Mouse (Mus musculus): ENCODE results near the gene Gimap7.

The Gimap7 gene

DNA sequence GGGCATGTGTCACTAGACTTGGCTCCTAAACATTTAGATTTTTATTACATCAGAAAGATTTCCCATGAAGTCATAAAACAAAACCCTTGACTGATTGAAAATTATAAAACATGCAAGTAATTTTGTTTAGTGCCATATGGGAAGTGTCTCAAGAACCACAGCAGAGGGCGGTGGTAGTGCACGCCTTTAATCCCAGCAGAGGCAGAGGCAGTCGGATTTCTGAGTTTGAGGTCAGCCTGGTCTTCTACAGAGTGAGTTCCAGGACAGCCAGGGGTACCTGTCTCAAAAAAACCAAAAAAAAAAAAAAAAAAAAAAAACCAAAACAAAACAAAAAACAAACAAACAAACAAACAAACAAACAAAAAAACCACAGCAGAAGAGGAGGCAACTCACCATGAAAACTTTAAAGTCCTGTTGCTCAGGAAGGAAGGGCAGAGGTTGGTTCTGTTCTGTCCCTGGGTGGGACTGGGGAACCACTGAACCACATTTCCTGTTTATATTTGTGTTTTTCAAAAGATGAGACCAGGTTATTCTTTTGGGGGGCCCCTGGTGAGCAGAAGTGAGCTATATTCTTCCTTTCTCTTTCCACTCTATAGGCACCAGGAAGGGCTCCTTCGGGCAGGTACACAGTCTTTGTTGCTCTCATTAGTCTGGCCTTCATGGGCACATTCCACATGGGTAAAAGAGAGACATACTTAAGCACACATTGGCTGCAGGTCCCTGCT is 21.4 kb upstream of the Gimap7 start:
- DNase-seq, result no peak

DNA sequence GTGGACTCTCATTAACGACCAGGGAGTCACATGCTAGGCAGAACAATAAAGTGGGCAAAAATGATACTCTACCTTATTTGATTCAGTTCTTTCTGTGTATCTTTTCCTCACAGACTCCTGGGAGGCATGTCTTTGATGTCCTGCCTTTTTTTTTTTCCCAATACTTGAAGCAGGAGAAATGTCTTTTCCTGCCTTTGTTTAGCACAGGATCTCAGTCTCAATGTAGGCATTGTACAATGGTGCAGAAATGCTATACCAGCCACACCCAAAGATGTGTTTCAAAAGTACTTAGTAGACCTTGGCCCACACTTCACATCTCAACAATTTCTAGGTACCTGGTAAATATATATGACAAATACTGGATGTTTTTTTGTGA is 20.9 kb upstream of the Gimap7 start:
- DNase-seq, result no peak

DNA sequence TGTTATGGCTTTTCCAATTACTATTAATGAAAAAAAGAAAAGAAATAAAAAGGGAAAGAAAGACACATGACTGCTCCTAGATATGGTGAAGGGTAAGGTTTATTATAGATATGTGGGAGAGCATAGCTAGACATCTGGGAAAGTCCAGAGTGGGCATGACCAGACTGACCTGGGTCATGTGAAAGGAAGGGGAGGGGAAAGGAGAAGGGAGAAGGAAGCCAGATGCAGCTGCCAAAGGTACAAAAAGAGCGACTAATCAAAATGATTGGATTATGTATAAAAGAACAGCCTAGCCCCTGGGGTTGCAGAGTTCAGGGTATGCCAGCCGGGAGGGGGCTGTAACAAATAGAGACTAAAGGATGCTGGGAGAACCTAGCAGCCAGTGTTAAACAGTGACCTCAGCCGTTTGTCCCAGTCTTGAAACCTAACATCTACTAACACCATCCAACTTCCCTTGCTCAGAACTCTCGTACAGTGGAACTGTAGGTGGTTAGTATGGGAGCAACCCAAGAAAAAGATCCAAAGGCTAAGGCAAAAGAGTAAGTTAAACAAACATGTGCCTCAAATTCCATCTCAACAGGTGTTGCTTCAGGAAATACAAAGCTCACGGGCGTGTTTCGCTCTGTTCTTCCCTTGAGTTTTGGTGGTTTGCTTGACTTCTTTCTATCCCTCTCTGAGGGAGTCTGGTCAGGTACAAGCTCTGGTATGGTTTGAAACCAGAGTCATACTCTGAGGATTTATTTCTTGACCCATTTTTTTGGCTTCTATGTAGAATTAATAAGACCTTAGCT is 20.2 kb upstream of the Gimap7 start:
- DNase-seq, result no peak

- no peak for DNase-seq
Observed at GRCm38 (mm10) chr6:48698888-48699287, 19.5 kb upstream of the Gimap7 start.

GRCm38 (mm10) chr6:48700251-48701075 is 18.0 kb upstream of the Gimap7 start:
- peak; percentile 77 for DNase-seq

- no peak for DNase-seq
Observed at GRCm38 (mm10) chr6:48702146-48702545, 16.3 kb upstream of the Gimap7 start.

GRCm38 (mm10) chr6:48702601-48703000 is 15.8 kb upstream of the Gimap7 start:
- DNase-seq, result peak; percentile 42

DNA sequence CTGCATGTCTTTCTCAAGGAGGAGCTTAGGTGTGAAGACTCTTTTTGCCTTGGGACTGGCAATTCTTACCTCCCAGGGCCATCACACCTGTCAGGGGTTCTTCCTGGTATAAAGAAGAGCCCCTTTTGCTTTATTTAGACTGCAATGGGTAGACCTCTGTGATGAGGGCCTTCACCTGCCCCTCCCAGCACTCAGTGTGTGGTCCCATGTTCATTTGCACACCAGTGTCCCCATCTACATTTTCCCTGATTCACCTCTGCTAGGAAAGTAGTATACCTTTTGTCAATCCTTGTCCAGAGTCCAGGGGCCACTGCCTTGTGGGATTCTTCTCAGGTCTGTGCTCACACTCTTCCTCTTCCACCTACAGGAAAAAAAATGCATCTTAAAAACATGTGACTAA is 14.3 kb upstream of the Gimap7 start:
- no peak for DNase-seq

DNA sequence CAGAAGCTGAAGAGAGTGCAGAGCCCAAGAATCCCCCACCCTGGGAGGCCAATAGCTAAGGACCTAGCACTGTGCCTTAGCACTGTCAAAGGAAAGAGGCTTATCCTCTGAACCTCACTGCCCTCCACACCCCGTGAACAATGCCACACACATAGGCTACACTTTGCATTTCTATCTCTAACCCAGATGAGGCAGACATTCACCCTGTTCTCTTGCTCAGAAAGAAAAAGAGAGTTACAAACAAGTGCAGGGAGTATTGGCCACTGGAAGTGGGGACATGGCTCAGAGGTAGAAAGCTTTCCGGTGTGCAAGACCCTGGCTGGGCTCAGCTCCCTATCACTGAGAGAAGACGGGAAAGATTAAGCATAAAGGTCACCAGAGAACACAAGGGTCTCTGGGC is 12.3 kb upstream of the Gimap7 start:
- no peak for DNase-seq

- DNase-seq, result no peak
Observed at GRCm38 (mm10) chr6:48720326-48720725, 1.9 kb downstream of the Gimap7 start.

DNA sequence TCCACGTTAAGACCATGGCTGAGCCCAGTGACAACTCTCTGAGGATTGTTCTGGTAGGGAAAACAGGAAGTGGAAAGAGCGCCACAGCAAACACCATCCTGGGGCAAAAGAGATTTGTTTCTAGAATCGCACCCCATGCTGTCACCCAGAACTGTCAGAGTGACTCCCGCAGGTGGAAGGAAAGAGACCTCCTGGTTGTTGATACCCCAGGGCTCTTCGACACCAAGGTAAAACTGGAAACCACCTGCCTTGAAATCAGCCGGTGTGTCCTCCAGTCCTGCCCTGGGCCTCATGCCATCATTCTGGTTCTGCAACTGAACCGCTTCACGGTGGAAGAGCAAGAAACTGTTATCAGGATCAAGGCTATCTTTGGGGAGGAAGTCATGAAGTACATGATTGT is 5.0 kb downstream of the Gimap7 start:
- DNase-seq, result no peak

DNA sequence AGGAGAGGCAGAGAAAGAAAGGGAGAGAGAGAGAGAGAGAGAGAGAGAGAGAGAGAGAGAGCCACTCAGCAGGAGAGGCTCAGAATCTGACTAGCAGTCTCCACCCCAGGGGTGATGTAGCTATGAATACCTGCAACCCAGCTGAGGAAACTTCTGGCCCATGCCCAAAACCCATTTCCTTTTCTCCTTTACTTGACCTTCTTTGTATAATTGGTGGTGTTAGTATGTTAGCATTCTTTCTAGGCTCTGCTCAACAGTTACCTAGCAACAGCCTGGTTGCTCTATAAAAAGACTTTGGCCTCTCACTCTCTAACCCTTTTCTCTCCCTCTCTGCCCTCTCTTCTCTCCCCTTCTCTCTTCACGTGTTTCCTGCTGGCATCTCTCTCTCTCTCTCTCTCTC is 7.1 kb downstream of the Gimap7 start:
- peak; percentile 97 for DNase-seq

- DNase-seq, result no peak
Observed at GRCm38 (mm10) chr6:48727761-48728160, 9.3 kb downstream of the Gimap7 start.

DNA sequence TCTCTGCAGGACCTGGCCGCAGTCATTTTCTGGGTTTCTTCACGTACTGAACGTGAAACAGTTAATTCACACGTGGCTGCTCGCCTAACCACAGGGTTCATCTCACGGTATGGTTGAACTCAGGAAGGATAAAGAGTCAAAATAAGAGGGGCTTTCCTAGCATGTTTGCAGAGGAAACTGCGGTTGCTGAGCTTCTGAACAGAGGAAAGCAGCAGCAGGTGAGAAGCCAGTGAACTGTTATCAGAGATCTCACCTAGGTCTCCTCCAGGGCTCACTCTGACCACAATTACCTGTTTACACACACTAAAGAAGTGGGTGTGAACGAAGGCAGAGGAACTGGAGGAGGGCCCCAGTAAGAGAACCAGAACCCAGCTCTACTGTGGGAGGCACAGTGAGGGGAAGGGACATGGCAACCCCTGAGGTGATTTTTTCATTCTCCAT is 14.5 kb downstream of the Gimap7 start:
- DNase-seq, result no peak

DNA sequence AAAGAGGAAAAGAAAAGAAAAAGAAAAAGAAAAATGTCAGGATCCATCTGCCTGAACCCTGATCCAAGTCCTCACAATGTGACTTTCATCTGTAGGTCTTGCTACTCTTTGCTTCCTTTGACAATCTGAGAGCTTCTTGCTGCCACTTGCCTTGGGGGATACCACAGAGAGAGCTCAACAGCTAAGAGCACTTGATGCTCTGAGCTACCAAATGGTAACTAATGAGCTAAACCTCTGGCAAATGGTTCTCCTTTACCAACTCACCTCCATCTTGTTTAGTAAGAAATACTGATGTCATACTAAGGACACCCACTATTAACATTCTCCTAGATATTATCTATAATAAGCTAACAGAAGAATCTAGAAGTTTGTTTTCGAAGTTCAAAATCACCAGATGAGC is 15.2 kb downstream of the Gimap7 start:
- no peak for DNase-seq

GRCm38 (mm10) chr6:48737053-48737452 is 18.6 kb downstream of the Gimap7 start:
- no peak for DNase-seq

GRCm38 (mm10) chr6:48737688-48738087 is 19.3 kb downstream of the Gimap7 start:
- DNase-seq, result no peak

DNA sequence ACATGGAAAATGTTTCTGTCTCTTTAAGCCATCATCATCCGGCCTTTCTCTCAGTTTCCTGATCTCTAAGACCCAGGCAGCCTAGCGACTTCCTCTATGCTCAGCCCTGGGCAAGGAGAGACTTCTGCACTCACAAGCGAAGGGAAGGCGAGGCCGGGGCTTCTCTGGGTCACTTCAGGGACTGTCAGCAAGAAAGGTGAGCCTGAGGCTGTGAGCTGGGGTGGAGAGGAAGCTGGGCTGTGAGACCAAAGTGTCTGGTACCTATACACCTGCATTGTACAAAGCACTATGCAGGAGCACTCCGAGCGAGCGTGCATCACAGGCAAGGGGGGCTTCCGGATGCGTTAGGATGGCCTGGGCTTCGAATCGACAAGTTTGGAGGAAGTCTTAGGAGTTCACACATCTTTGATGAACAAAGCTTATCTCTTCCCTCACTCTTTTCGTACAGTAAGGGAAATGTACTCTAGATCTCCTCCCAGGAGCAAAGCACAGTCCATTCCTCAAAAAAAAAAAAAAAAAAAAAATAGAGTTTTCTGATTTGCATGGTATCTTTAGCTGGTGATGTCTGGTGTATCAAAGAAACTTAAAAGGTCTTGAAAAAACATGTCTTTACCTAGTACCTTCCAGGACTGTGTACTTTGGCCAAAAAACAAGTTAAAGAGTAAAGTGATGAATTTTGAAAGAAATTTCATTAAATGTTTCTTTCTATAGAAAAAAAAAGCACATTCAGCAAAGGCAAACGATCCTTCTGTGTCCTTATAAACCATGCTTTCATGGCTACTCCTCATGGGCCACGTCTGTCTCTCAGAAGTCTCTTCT is 20.7 kb downstream of the Gimap7 start, which contains the start of gene Gimap1:
Gimap1 (plus strand) TSS at position 94 of the 819 bp plus-strand sequence.
- peak; percentile 55 for DNase-seq

- no peak for DNase-seq
Observed at GRCm38 (mm10) chr6:48739780-48740055, 21.3 kb downstream of the Gimap7 start.

- DNase-seq, result no peak
Observed at GRCm38 (mm10) chr6:48740501-48741169, 22.2 kb downstream of the Gimap7 start.

DNA sequence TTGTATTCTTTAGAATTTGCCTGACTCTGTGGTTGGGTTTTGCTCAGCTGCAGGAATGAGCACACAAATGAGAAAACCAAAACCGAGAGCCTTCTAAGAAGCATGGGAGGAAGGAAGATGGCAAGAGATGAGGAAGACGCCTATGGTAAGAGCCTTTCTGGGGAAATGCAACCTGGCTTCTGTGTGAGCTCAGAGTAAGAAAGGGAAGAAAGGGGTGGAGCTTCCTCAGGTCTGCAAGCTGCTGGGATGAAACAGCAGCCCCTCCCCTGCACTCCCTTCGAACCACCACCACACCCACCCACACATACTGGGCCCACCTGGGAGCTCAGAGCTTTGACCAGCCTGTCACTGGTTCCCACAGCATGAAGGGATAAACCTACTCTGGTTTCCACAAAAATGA is 22.9 kb downstream of the Gimap7 start:
- DNase-seq, result no peak

GRCm38 (mm10) chr6:48741711-48742206 is 23.3 kb downstream of the Gimap7 start:
- DNase-seq, result peak; percentile 83
